Mouse (Mus musculus): Measurements from ENCODE around the gene Zfhx3. TPM values are rescaled to one million over a fixed set of nuclear protein-coding genes. Genes with fewer than 3 reads are reported as not detected.

The Zfhx3 gene
- total and polyA plus RNA-seq, 2 experiments: 1.3 to 1.5 TPM

- Histone ChIP-seq H3K4me1 (ENCODE audit: control insufficient read depth, insufficient read depth, low read length) (0 out of 2 replicates have a peak, but pooled peaks cover 6% of the 10 kb centered on the region), H3K27ac (replicated peaks; ENCODE audit: insufficient read depth, low read depth, low read length) (no peak overlapping the region)
- DNase-seq (ENCODE audit: extremely low read depth, low read depth, low spot score): no peak
These were observed 943.4 kb downstream of the Zfhx3 start for GRCm38 (mm10) chr8:108885861-108886260.

GRCm38 (mm10) chr8:108886599-108887255 is 944.3 kb downstream of the Zfhx3 start:
- Histone ChIP-seq H3K9ac (ENCODE audit: low read depth, low read length) (peak overlapping the region; percentile 50), H3K79me2 (ENCODE audit: control insufficient read depth, insufficient read depth, low read length) (0 out of 2 replicates have a peak, but pooled peaks cover under 1% of the 10 kb centered on the region), H3K4me1 (ENCODE audit: control insufficient read depth, insufficient read depth, low read length) (0 out of 2 replicates have a peak, but pooled peaks cover 6% of the 10 kb centered on the region), H3K27ac (replicated peaks; ENCODE audit: insufficient read depth, low read depth, low read length) (peak overlapping the region; percentile 15; the same call in 1 of the 2 replicates), H3K27me3 (ENCODE audit: control insufficient read depth, insufficient read depth, low read length) (no peaks in the 10 kb centered on the region), H3K4me3 (ENCODE audit: insufficient read depth, low read depth, low read length) (peak overlapping the region; percentile 4; the same call in 1 of the 2 replicates), H3K36me3 (ENCODE audit: control insufficient read depth, insufficient read depth, low read length) (no peaks in the 10 kb centered on the region)
- 26% methylated on average over 12 of the region's 12 CpGs for WGBS
- peak; percentile 39 for DNase-seq (ENCODE audit: extremely low read depth, low read depth, low spot score)
- TF ChIP-seq CTCF (IDR thresholded peaks at IDR 0.05; ENCODE audit: low read depth, low read length) (peak; percentile 94), POLR2A (IDR thresholded peaks at IDR 0.05; ENCODE audit: extremely low read depth, insufficient read depth, low read length) (no peak)

More at GRCm38 (mm10) chr8:108885861-108886260, 943.4 kb downstream of the Zfhx3 start:
- Histone ChIP-seq H3K36me3 (ENCODE audit: control insufficient read depth, insufficient read depth, low read length) (no peaks in the 10 kb centered on the region), H3K4me3 (ENCODE audit: insufficient read depth, low read depth, low read length) (no peak overlapping the region), H3K9ac (ENCODE audit: low read depth, low read length) (no peak overlapping the region), H3K27me3 (ENCODE audit: control insufficient read depth, insufficient read depth, low read length) (no peaks in the 10 kb centered on the region), H3K79me2 (ENCODE audit: control insufficient read depth, insufficient read depth, low read length) (no peaks in the 10 kb centered on the region)
- 90% methylated on average over 12 of the region's 12 CpGs for WGBS
- TF ChIP-seq POLR2A (IDR thresholded peaks at IDR 0.05; ENCODE audit: extremely low read depth, insufficient read depth, low read length) (no peak), CTCF (IDR thresholded peaks at IDR 0.05; ENCODE audit: low read depth, low read length) (no peak)

- 62% methylated on average over 14 of the region's 14 CpGs for WGBS
- Histone ChIP-seq H3K4me1 (ENCODE audit: control insufficient read depth, insufficient read depth, low read length) (0 out of 2 replicates have a peak, but pooled peaks cover 6% of the 10 kb centered on the region), H3K36me3 (ENCODE audit: control insufficient read depth, insufficient read depth, low read length) (no peaks in the 10 kb centered on the region), H3K27me3 (ENCODE audit: control insufficient read depth, insufficient read depth, low read length) (no peaks in the 10 kb centered on the region), H3K9ac (ENCODE audit: low read depth, low read length) (peak overlapping the region; percentile 50; the same call in 1 of the 2 replicates), H3K27ac (replicated peaks; ENCODE audit: insufficient read depth, low read depth, low read length) (no peak overlapping the region), H3K4me3 (ENCODE audit: insufficient read depth, low read depth, low read length) (no peak overlapping the region), H3K79me2 (ENCODE audit: control insufficient read depth, insufficient read depth, low read length) (0 out of 2 replicates have a peak, but pooled peaks cover 2% of the 10 kb centered on the region)
- TF ChIP-seq POLR2A (IDR thresholded peaks at IDR 0.05; ENCODE audit: extremely low read depth, insufficient read depth, low read length): no peak
- no peak for TF ChIP-seq CTCF (IDR thresholded peaks at IDR 0.05; ENCODE audit: low read depth, low read length)
- DNase-seq (ENCODE audit: extremely low read depth, low read depth, low spot score): peak; percentile 65
These were observed 944.8 kb downstream of the Zfhx3 start for GRCm38 (mm10) chr8:108887256-108887615.

GRCm38 (mm10) chr8:108887890-108888289 is 945.4 kb downstream of the Zfhx3 start:
- Histone ChIP-seq H3K4me3 (ENCODE audit: insufficient read depth, low read depth, low read length) (no peak overlapping the region), H3K79me2 (ENCODE audit: control insufficient read depth, insufficient read depth, low read length) (0 out of 2 replicates have a peak, but pooled peaks cover 2% of the 10 kb centered on the region), H3K4me1 (ENCODE audit: control insufficient read depth, insufficient read depth, low read length) (0 out of 2 replicates have a peak, but pooled peaks cover 6% of the 10 kb centered on the region), H3K27me3 (ENCODE audit: control insufficient read depth, insufficient read depth, low read length) (no peaks in the 10 kb centered on the region), H3K27ac (replicated peaks; ENCODE audit: insufficient read depth, low read depth, low read length) (no peak overlapping the region), H3K36me3 (ENCODE audit: control insufficient read depth, insufficient read depth, low read length) (no peaks in the 10 kb centered on the region), H3K9ac (ENCODE audit: low read depth, low read length) (no peak overlapping the region)
- no peak for TF ChIP-seq POLR2A (IDR thresholded peaks at IDR 0.05; ENCODE audit: extremely low read depth, insufficient read depth, low read length)
- no peak for TF ChIP-seq CTCF (IDR thresholded peaks at IDR 0.05; ENCODE audit: low read depth, low read length)
- no peak for DNase-seq (ENCODE audit: extremely low read depth, low read depth, low spot score)
- WGBS: 96% methylated on average over 8 of the region's 8 CpGs

- no peaks in the 10 kb centered on the region for H3K36me3 ChIP-seq (ENCODE audit: control insufficient read depth, insufficient read depth, low read length)
- no peak overlapping the region for H3K27ac ChIP-seq (replicated peaks; ENCODE audit: insufficient read depth, low read depth, low read length)
- WGBS: 87% methylated on average over 4 of the region's 4 CpGs
- no peak for DNase-seq (ENCODE audit: extremely low read depth, low read depth, low spot score)
- H3K9ac ChIP-seq (ENCODE audit: low read depth, low read length): no peak overlapping the region
- H3K4me1 ChIP-seq (ENCODE audit: control insufficient read depth, insufficient read depth, low read length): 0 out of 2 replicates have a peak, but pooled peaks cover 6% of the 10 kb centered on the region
- 0 out of 2 replicates have a peak, but pooled peaks cover 2% of the 10 kb centered on the region for H3K79me2 ChIP-seq (ENCODE audit: control insufficient read depth, insufficient read depth, low read length)
- no peaks in the 10 kb centered on the region for H3K27me3 ChIP-seq (ENCODE audit: control insufficient read depth, insufficient read depth, low read length)
- H3K4me3 ChIP-seq (ENCODE audit: insufficient read depth, low read depth, low read length): no peak overlapping the region
- TF ChIP-seq POLR2A (IDR thresholded peaks at IDR 0.05; ENCODE audit: extremely low read depth, insufficient read depth, low read length) (no peak), CTCF (IDR thresholded peaks at IDR 0.05; ENCODE audit: low read depth, low read length) (no peak)
These were observed 946.5 kb downstream of the Zfhx3 start for GRCm38 (mm10) chr8:108888924-108889323.

GRCm38 (mm10) chr8:108889406-108889805 is 947.0 kb downstream of the Zfhx3 start:
- 0 out of 2 replicates have a peak, but pooled peaks cover 2% of the 10 kb centered on the region for H3K79me2 ChIP-seq (ENCODE audit: control insufficient read depth, insufficient read depth, low read length)
- DNase-seq (ENCODE audit: extremely low read depth, low read depth, low spot score): no peak
- H3K4me3 ChIP-seq (ENCODE audit: insufficient read depth, low read depth, low read length): no peak overlapping the region
- no peak overlapping the region for H3K9ac ChIP-seq (ENCODE audit: low read depth, low read length)
- TF ChIP-seq CTCF (IDR thresholded peaks at IDR 0.05; ENCODE audit: low read depth, low read length): no peak
- TF ChIP-seq POLR2A (IDR thresholded peaks at IDR 0.05; ENCODE audit: extremely low read depth, insufficient read depth, low read length): no peak
- WGBS: 96% methylated on average over 5 of the region's 5 CpGs
- H3K27ac ChIP-seq (replicated peaks; ENCODE audit: insufficient read depth, low read depth, low read length): no peak overlapping the region
- no peaks in the 10 kb centered on the region for H3K27me3 ChIP-seq (ENCODE audit: control insufficient read depth, insufficient read depth, low read length)
- H3K4me1 ChIP-seq (ENCODE audit: control insufficient read depth, insufficient read depth, low read length): 0 out of 2 replicates have a peak, but pooled peaks cover 6% of the 10 kb centered on the region
- H3K36me3 ChIP-seq (ENCODE audit: control insufficient read depth, insufficient read depth, low read length): no peaks in the 10 kb centered on the region
